Mouse (Mus musculus): ENCODE data around the gene Castor1.

- TF ChIP-seq GATA1 (IDR thresholded peaks at IDR 0.05; ENCODE audit: borderline replicate concordance, low read length) (no peak), CTCF (IDR thresholded peaks at IDR 0.05; ENCODE audit: low read depth, low read length) (no peak), TAL1 (conservative IDR thresholded peaks at IDR 0.05; ENCODE audit: low read depth, low read length) (no peak), POLR2AphosphoS5 (IDR thresholded peaks at IDR 0.05; ENCODE audit: insufficient replicate concordance, low read depth, low read length) (no peak), GATA2 (IDR thresholded peaks at IDR 0.05; ENCODE audit: borderline replicate concordance, low read depth, low read length) (no peak)
Measured at GRCm38 (mm10) chr11:4246126-4246525, 28.1 kb downstream of the Castor1 start.

Data from G1E (cell line).